Mouse (Mus musculus): ENCODE results near the gene Ankrd60. TPM values are rescaled to one million over a fixed set of nuclear protein-coding genes. Genes with fewer than 3 reads are reported as not detected.

The Ankrd60 gene
- total RNA-seq, 2 experiments from 2014 or later: not detected

Other genes with a start within 250 kb of the Ankrd60 start
- gene 1700021F07Rik, start 55.8 kb downstream of the Ankrd60 start, total RNA-seq (2021): not detected
- 10 to 100 TPM; 21.0 to 21.8 TPM for gene Rab22a, start 81.4 kb upstream of the Ankrd60 start, total RNA-seq (2021)
- not detected for gene 1700010B08Rik, start 141.1 kb upstream of the Ankrd60 start, total RNA-seq (2021)
- gene Vapb, start 159.1 kb upstream of the Ankrd60 start, total RNA-seq (2021): 100 to 1,000 TPM; 149 to 155 TPM